Mouse (Mus musculus): ENCODE measurements around the gene Gm10563. TPM values are rescaled to one million over a fixed set of nuclear protein-coding genes. Genes with fewer than 3 reads are reported as not detected.

Gene Gm10563
- polyA plus RNA-seq, 1 experiment, result not detected

- Histone ChIP-seq H3K4me3 (replicated peaks; ENCODE audit: control insufficient read depth, low read depth, low read length) (no peak overlapping the region), H3K27ac (ENCODE audit: control insufficient read depth, insufficient read depth, low read depth, low read length, poor library complexity) (no peak overlapping the region), H3K4me1 (ENCODE audit: control insufficient read depth, insufficient read depth, low read length) (peaks cover 1% of the 10 kb centered on the region; the same call in 1 of the 2 replicates)
- no peak for TF ChIP-seq POLR2A (IDR thresholded peaks at IDR 0.05; ENCODE audit: borderline replicate concordance, control insufficient read depth, low read depth, low read length)
- no peak for TF ChIP-seq CTCF (IDR thresholded peaks at IDR 0.05; ENCODE audit: control insufficient read depth, insufficient read depth, low read length)
- WGBS, result 43% methylated on average over 20 of the region's 20 CpGs
Observed at GRCm38 (mm10) chr4:155598536-155598935, 46.7 kb downstream of the Gm10563 start.

- TF ChIP-seq CTCF (IDR thresholded peaks at IDR 0.05; ENCODE audit: control insufficient read depth, insufficient read depth, low read length), result no peak
- no peak overlapping the region for H3K4me3 ChIP-seq (replicated peaks; ENCODE audit: control insufficient read depth, low read depth, low read length)
- H3K4me1 ChIP-seq (ENCODE audit: control insufficient read depth, insufficient read depth, low read length), result peaks cover 1% of the 10 kb centered on the region; the same call in 1 of the 2 replicates
- WGBS, result 23% methylated on average over 5 of the region's 5 CpGs
- no peak overlapping the region for H3K27ac ChIP-seq (ENCODE audit: control insufficient read depth, insufficient read depth, low read depth, low read length, poor library complexity)
Observed at GRCm38 (mm10) chr4:155596606-155597005, 48.6 kb downstream of the Gm10563 start.

GRCm38 (mm10) chr4:155595777-155596176, 49.4 kb downstream of the Gm10563 start:
- WGBS, result 68% methylated on average over 3 of the region's 3 CpGs
- Histone ChIP-seq H3K27ac (ENCODE audit: control insufficient read depth, insufficient read depth, low read depth, low read length, poor library complexity) (no peak overlapping the region), H3K4me3 (replicated peaks; ENCODE audit: control insufficient read depth, low read depth, low read length) (no peak overlapping the region), H3K4me1 (ENCODE audit: control insufficient read depth, insufficient read depth, low read length) (peaks cover 1% of the 10 kb centered on the region; the same call in 1 of the 2 replicates)
- TF ChIP-seq POLR2A (IDR thresholded peaks at IDR 0.05; ENCODE audit: borderline replicate concordance, control insufficient read depth, low read depth, low read length) (no peak), CTCF (IDR thresholded peaks at IDR 0.05; ENCODE audit: control insufficient read depth, insufficient read depth, low read length) (no peak)

GRCm38 (mm10) chr4:155593780-155594179, 51.4 kb downstream of the Gm10563 start:
- 21% methylated on average over 1 of the region's 1 CpGs for WGBS
- Histone ChIP-seq H3K4me1 (ENCODE audit: control insufficient read depth, insufficient read depth, low read length) (peaks cover 1% of the 10 kb centered on the region; the same call in 1 of the 2 replicates), H3K4me3 (replicated peaks; ENCODE audit: control insufficient read depth, low read depth, low read length) (no peak overlapping the region), H3K27ac (ENCODE audit: control insufficient read depth, insufficient read depth, low read depth, low read length, poor library complexity) (no peak overlapping the region)
- TF ChIP-seq POLR2A (IDR thresholded peaks at IDR 0.05; ENCODE audit: borderline replicate concordance, control insufficient read depth, low read depth, low read length) (no peak), CTCF (IDR thresholded peaks at IDR 0.05; ENCODE audit: control insufficient read depth, insufficient read depth, low read length) (no peak)

- Histone ChIP-seq H3K4me3 (replicated peaks; ENCODE audit: control insufficient read depth, low read depth, low read length) (no peak overlapping the region), H3K27ac (ENCODE audit: control insufficient read depth, insufficient read depth, low read depth, low read length, poor library complexity) (no peak overlapping the region), H3K4me1 (ENCODE audit: control insufficient read depth, insufficient read depth, low read length) (no peaks in the 10 kb centered on the region; the same call in 1 of the 2 replicates)
- no peak for TF ChIP-seq CTCF (IDR thresholded peaks at IDR 0.05; ENCODE audit: control insufficient read depth, insufficient read depth, low read length)
- WGBS, result 63% methylated on average over 7 of the region's 7 CpGs
Observed at GRCm38 (mm10) chr4:155591012-155591719, 54.0 kb downstream of the Gm10563 start.

- H3K27ac ChIP-seq (ENCODE audit: control insufficient read depth, insufficient read depth, low read depth, low read length, poor library complexity), result no peak overlapping the region
- no peak overlapping the region for H3K4me3 ChIP-seq (replicated peaks; ENCODE audit: control insufficient read depth, low read depth, low read length)
- no peak for TF ChIP-seq POLR2A (IDR thresholded peaks at IDR 0.05; ENCODE audit: borderline replicate concordance, control insufficient read depth, low read depth, low read length)
- no peaks in the 10 kb centered on the region; the same call in 1 of the 2 replicates for H3K4me1 ChIP-seq (ENCODE audit: control insufficient read depth, insufficient read depth, low read length)
- 86% methylated on average over 5 of the region's 5 CpGs for WGBS
Observed at GRCm38 (mm10) chr4:155589356-155589755, 55.9 kb downstream of the Gm10563 start.

GRCm38 (mm10) chr4:155582279-155582905, 62.8 kb downstream of the Gm10563 start:
- no peak for TF ChIP-seq POLR2A (IDR thresholded peaks at IDR 0.05; ENCODE audit: borderline replicate concordance, control insufficient read depth, low read depth, low read length)
- TF ChIP-seq CTCF (IDR thresholded peaks at IDR 0.05; ENCODE audit: control insufficient read depth, insufficient read depth, low read length), result no peak
- Histone ChIP-seq H3K4me1 (ENCODE audit: control insufficient read depth, insufficient read depth, low read length) (no peaks in the 10 kb centered on the region), H3K27ac (ENCODE audit: control insufficient read depth, insufficient read depth, low read depth, low read length, poor library complexity) (no peak overlapping the region), H3K4me3 (replicated peaks; ENCODE audit: control insufficient read depth, low read depth, low read length) (no peak overlapping the region)
- WGBS, result 77% methylated on average over 6 of the region's 6 CpGs

GRCm38 (mm10) chr4:155580420-155580819, 64.8 kb downstream of the Gm10563 start:
- peak; percentile 52; the same call in 1 of the 2 replicates for TF ChIP-seq CTCF (IDR thresholded peaks at IDR 0.05; ENCODE audit: control insufficient read depth, insufficient read depth, low read length)
- no peak for TF ChIP-seq POLR2A (IDR thresholded peaks at IDR 0.05; ENCODE audit: borderline replicate concordance, control insufficient read depth, low read depth, low read length)
- H3K4me1 ChIP-seq (ENCODE audit: control insufficient read depth, insufficient read depth, low read length), result no peaks in the 10 kb centered on the region
- 39% methylated on average over 1 of the region's 1 CpGs for WGBS
- no peak overlapping the region for H3K4me3 ChIP-seq (replicated peaks; ENCODE audit: control insufficient read depth, low read depth, low read length)
- H3K27ac ChIP-seq (ENCODE audit: control insufficient read depth, insufficient read depth, low read depth, low read length, poor library complexity), result no peak overlapping the region

All from bone marrow, adult 2 months (tissue).